Mouse (Mus musculus) G1E (cell line): Measurements from ENCODE around the gene Gak. TPM values are rescaled to one million over a fixed set of nuclear protein-coding genes. Genes with fewer than 3 reads are reported as not detected.

Experiments used
- ATAC-seq: 2 replicates; pipeline ENCODE4 v1.8.0; 2016; ENCODE audit warnings: mild to moderate bottlenecking; ENCODE audit not compliant: insufficient number of reproducible peaks, poor library complexity, low FRiP score, severe bottlenecking; ENCODE audit errors: extremely low read depth
- DNase-seq: peaks from one replicate; pipeline ENCODE4 v3.0.0; 2012; ENCODE audit warnings: low spot score
- H3K27me3 ChIP-seq: 2 replicates; pipeline ENCODE4 v1.6.1; 2012; ENCODE audit warnings: mild to moderate bottlenecking, low read length, inconsistent platforms; ENCODE audit not compliant: insufficient read depth
- H3K36me3 ChIP-seq: replicated peaks from 2 replicates; pipeline ENCODE3; 2012; ENCODE audit warnings: mild to moderate bottlenecking, inconsistent platforms
- H3K4me1 ChIP-seq: 2 replicates; pipeline ENCODE4 v1.6.1; 2012; ENCODE audit warnings: low read depth, low read length, inconsistent platforms, mixed read lengths; ENCODE audit not compliant: insufficient read depth
- H3K4me3 ChIP-seq: 2 replicates; pipeline ENCODE4 v1.5.1; 2012; ENCODE audit warnings: low read depth, mild to moderate bottlenecking, inconsistent platforms, low read length, moderate library complexity, mixed read lengths
- H3K9me3 ChIP-seq: replicated peaks from 2 replicates; pipeline ENCODE4 v1.6.1; 2012; ENCODE audit warnings: inconsistent platforms
- CTCF ChIP-seq: IDR thresholded peaks from 2 replicates; pipeline ENCODE4 v1.5.1; 2012; ENCODE audit warnings: low read depth, low read length, inconsistent platforms, mixed read lengths
- GATA1 ChIP-seq: IDR thresholded peaks from 2 replicates; pipeline ENCODE4 v1.6.1; 2012; ENCODE audit warnings: borderline replicate concordance, low read length, inconsistent platforms, mixed read lengths
- GATA2 ChIP-seq: IDR thresholded peaks from 2 replicates; pipeline ENCODE4 v1.6.1; 2012; ENCODE audit warnings: low read depth, low read length, inconsistent platforms, borderline replicate concordance
- POLR2AphosphoS5 ChIP-seq: IDR thresholded peaks from 2 replicates; pipeline ENCODE4 v1.6.1; 2012; ENCODE audit warnings: low read depth, low read length, inconsistent platforms; ENCODE audit not compliant: insufficient replicate concordance
- TAL1 ChIP-seq: conservative IDR thresholded peaks from 2 replicates; pipeline ENCODE4 v1.6.1; 2012; ENCODE audit warnings: low read depth, low read length, inconsistent platforms, mixed read lengths
- polyA plus RNA-seq: library from polyadenylated mRNA; stranded (reverse); fragments of >175 nt; gene quantifications from 2 replicates; pipeline ENCODE4 v1.2.3, GENCODE M21; 2012
- total RNA-seq, 2 experiments: library from RNA; stranded (forward) in 1 of 2; stranded (reverse) in 1 of 2; fragments of 200-1000 nt in 1 of 2; fragments of >200 nt in 1 of 2; fragmentation: Nextera tagmentation in 1 of 2; gene quantifications; 2 replicates each; pipeline ENCODE4 v1.2.3; 2014 to 2017

The Gak gene
- total and polyA plus RNA-seq, 3 experiments = 96.4 to 124 (median 108) TPM

DNA sequence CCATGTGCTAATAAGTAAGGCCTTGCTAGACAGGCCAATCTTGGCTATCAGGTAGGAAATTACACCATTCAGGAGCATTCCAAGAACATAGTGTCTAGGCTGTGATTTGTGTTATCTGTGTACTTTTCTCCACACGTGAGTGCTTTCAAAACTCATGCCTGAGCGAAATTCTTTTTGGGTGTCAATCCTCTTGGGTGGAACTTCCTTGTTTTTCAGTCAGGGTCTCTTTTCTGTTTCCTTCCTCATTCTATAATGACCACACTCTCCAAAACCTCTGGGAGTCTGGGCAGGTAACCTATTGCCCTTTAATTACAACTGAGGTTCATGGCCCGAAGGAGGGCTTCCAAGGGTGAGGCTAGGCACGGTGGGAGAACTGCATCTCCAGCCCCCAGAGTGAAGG lies 63.0 kb downstream of the Gak start:
- Histone ChIP-seq H3K4me1 (no peaks in the 10 kb centered on the region), H3K4me3 (no peak overlapping the region), H3K9me3 (no peaks in the 10 kb centered on the region), H3K36me3 (peaks cover 70% of the 10 kb centered on the region), H3K27me3 (no peaks in the 10 kb centered on the region)
- ATAC-seq (no peak), DNase-seq (no peak)
- TF ChIP-seq CTCF (no peak), GATA2 (no peak), POLR2AphosphoS5 (no peak), GATA1 (no peak), TAL1 (no peak)

DNA sequence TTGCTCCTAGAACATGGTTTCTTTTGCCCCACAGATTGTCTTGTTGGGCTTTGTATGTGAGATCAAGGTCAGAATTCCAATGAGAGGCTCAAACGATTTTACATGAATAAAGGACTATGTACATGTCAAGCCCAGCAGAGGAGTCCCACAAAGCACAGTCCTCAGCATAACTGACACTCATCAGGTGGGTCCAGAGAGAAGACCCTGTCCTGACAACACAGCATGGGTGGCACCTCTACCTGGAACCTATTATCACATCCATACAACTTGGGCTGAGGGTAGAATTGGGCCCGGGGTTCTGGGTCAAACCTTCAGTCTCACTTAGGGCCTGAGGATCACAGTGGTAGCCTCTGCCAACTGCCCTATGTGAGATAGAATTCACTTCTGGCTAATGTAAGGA lies 64.2 kb downstream of the Gak start:
- H3K4me1 ChIP-seq = no peaks in the 10 kb centered on the region
- no peak for ATAC-seq
- DNase-seq = no peak
- peaks cover 58% of the 10 kb centered on the region for H3K36me3 ChIP-seq
- H3K4me3 ChIP-seq = no peak overlapping the region
- H3K27me3 ChIP-seq = no peaks in the 10 kb centered on the region
- H3K9me3 ChIP-seq = no peaks in the 10 kb centered on the region
- TF ChIP-seq CTCF (no peak), POLR2AphosphoS5 (no peak), GATA2 (no peak), GATA1 (no peak), TAL1 (no peak)

DNA sequence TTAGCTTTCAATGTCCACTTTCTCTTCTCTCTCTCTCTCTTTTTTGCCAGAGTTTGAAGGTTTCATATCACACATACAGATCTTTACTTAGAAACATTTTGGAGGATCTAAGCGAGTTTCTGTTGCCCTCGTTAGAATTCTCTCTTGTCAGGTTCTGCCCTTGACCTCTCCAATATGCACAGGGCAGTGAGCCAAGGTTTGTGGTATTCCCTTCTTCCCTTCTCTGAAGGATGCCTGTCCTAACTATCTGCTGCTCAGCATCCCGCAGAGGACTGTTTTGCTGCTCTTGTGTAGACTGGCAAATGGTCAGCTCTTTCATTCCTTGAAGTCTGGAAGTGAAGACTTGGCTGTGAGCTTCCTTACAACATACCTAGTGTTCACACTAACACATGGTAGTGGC lies 65.2 kb downstream of the Gak start:
- TF ChIP-seq POLR2AphosphoS5 (no peak), GATA2 (no peak), GATA1 (no peak)
- Histone ChIP-seq H3K36me3 (peaks cover 48% of the 10 kb centered on the region), H3K4me3 (no peak overlapping the region), H3K9me3 (no peaks in the 10 kb centered on the region), H3K4me1 (no peaks in the 10 kb centered on the region), H3K27me3 (no peaks in the 10 kb centered on the region)
- ATAC-seq (no peak), DNase-seq (no peak)

DNA sequence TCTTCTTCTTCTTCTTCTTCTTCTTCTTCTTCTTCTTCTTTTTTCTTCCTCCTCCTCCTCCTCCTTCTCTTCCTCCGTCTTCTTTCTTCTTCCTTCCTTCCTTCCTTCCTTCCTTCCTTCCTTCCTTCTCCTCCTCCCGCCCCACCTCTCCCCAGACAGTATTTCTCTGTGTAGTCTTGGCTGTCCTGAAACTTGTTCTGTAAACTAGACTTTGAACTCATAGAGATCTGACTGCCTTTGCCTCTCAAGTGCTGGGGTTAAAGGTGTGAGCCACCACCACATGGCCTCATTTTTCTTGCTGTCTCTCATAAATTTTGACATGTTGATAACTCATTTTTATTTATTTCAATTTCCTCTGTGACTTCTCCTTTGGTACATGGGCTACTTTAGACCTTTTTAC lies 67.1 kb downstream of the Gak start:
- no peak for DNase-seq
- Histone ChIP-seq H3K4me1 (no peaks in the 10 kb centered on the region), H3K36me3 (peaks cover 29% of the 10 kb centered on the region), H3K9me3 (no peaks in the 10 kb centered on the region), H3K4me3 (no peak overlapping the region), H3K27me3 (no peaks in the 10 kb centered on the region)
- ATAC-seq = no peak
- no peak for TF ChIP-seq GATA1
- TF ChIP-seq TAL1 = no peak
- no peak for TF ChIP-seq GATA2

DNA sequence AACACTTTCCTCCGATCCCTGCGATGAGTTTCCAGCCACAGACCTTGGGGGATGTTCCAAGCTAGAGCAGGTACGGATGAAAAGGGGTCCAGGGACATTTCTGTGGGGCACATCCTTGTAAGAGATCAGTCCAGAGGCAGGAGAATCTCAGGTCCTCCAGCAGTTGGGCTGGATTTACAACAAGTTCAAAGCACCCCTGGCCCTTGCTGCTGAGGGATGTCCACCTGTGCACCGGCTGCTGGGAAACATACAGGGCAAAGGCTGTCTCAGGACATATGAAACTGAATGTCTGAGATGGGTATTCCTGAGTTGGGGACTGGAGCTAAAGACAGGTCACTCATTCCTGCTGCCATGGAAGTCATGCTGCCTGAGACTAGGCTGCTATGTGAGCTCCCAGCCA lies 72.6 kb downstream of the Gak start:
- peaks cover 14% of the 10 kb centered on the region for H3K27me3 ChIP-seq
- no peak overlapping the region for H3K4me3 ChIP-seq
- H3K36me3 ChIP-seq = no peaks in the 10 kb centered on the region
- no peak; the same call in 1 of the 2 replicates for ATAC-seq
- H3K4me1 ChIP-seq = no peaks in the 10 kb centered on the region
- no peak for DNase-seq
- H3K9me3 ChIP-seq = no peaks in the 10 kb centered on the region
- TF ChIP-seq GATA2 (no peak), POLR2AphosphoS5 (no peak), TAL1 (no peak), CTCF (no peak), GATA1 (no peak)

DNA sequence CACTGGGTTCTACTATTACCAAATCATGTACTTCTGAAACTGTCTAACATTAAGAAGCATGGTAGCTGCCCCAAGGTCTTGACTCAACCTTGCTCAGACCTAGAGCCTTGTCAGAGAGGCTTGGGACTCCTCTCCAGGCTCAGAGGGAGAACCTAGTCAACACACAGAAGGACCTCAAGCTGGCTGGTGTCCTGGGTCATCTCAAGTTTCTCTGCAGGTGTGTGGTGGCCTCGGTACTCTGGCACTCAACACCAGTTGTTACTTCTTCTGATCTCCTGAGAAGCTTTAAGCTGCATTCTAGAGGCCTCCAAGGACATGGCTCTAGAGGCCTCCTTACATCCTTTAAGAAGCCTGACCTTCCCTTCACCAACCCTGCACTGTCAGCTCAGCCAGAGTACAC lies 75.5 kb downstream of the Gak start:
- Histone ChIP-seq H3K27me3 (peaks cover 28% of the 10 kb centered on the region), H3K9me3 (no peaks in the 10 kb centered on the region), H3K4me1 (no peaks in the 10 kb centered on the region), H3K4me3 (no peak overlapping the region), H3K36me3 (no peaks in the 10 kb centered on the region)
- TF ChIP-seq GATA2 (no peak), POLR2AphosphoS5 (no peak), GATA1 (no peak), TAL1 (no peak), CTCF (no peak)
- no peak for ATAC-seq
- no peak for DNase-seq

DNA sequence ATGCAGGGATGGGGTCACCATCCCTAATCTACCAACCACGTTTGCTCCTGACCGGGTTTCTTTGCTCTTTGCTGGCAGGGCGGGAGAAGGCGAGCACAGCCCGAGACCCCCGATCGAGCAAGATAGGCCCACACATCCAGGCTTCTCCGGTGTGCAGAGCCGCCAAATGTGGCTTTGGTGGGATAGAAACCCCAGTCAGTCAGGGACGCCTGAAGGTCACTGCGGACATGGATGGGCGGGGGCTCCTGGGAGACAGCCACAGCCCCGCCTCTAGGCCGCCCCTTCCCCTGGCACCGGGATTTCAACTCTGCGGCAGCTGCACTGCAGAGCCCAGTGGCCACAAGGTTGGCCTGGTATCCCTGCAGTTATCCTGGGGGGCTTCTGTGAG lies 79.4 kb downstream of the Gak start:
- TF ChIP-seq GATA1 (no peak), POLR2AphosphoS5 (no peak), GATA2 (no peak), TAL1 (no peak), CTCF (no peak)
- Histone ChIP-seq H3K4me1 (no peaks in the 10 kb centered on the region), H3K27me3 (peaks cover 30% of the 10 kb centered on the region), H3K4me3 (no peak overlapping the region), H3K9me3 (no peaks in the 10 kb centered on the region), H3K36me3 (no peaks in the 10 kb centered on the region)
- no peak for DNase-seq
- ATAC-seq = no peak
